Mouse (Mus musculus) intestine, embryonic 16.5 days (tissue): Measurements from ENCODE around the gene St7. TPM values are rescaled to one million over a fixed set of nuclear protein-coding genes. Genes with fewer than 3 reads are reported as not detected.

ENCODE experiments used
- ATAC-seq: fragments of 200-750 bp; cut with Nextera tagmentation; 2 replicates; pipeline ENCODE4 v1.8.0; 2017; ENCODE audit warnings: moderate TSS enrichment, moderate library complexity
- H3K27ac ChIP-seq: fragments of 300-500 bp; sonication (generic); 2 replicates; pipeline ENCODE4 v1.5.1; 2014; ENCODE audit warnings: mild to moderate bottlenecking, low read length
- H3K27me3 ChIP-seq: fragments of 300-500 bp; sonication (generic); replicated peaks from 2 replicates; pipeline ENCODE4 v1.6.1; 2014; ENCODE audit warnings: low read length, control low read depth, mixed read lengths; ENCODE audit not compliant: control insufficient read depth, insufficient read depth
- H3K36me3 ChIP-seq: fragments of 300-500 bp; sonication (generic); 2 replicates; pipeline ENCODE4 v1.6.1; 2014; ENCODE audit warnings: low read length, control low read depth; ENCODE audit not compliant: control insufficient read depth, insufficient read depth
- H3K4me1 ChIP-seq: fragments of 300-500 bp; sonication (generic); 2 replicates; pipeline ENCODE4 v1.6.1; 2014; ENCODE audit warnings: low read length, control low read depth, mixed read lengths; ENCODE audit not compliant: control insufficient read depth, insufficient read depth
- H3K4me2 ChIP-seq: fragments of 300-500 bp; sonication (generic); 2 replicates; pipeline ENCODE4 v1.6.1; 2014; ENCODE audit warnings: low read depth, low read length, control low read depth
- H3K4me3 ChIP-seq: fragments of 300-500 bp; sonication (generic); 2 replicates; pipeline ENCODE4 v1.5.1; 2014; ENCODE audit warnings: mild to moderate bottlenecking, low read length
- H3K9ac ChIP-seq: fragments of 300-500 bp; sonication (generic); 2 replicates; pipeline ENCODE4 v1.6.1; 2014; ENCODE audit warnings: low read depth, low read length
- H3K9me3 ChIP-seq: fragments of 300-500 bp; sonication (generic); 2 replicates; pipeline ENCODE4 v1.6.1; 2016; ENCODE audit warnings: low read length, control low read depth; ENCODE audit not compliant: control insufficient read depth
- WGBS: fragments of 180-500 bp; shearing (Covaris S2); extraction: QIAGEN DNeasy Blood & Tissue Kit; methylation state at CpG from one replicate; pipeline ENCODE4 v1.1.7; 2014; 5-methylcytosine and 5-hydroxymethylcytosine counted together
- polyA plus RNA-seq: library from polyadenylated mRNA; unstranded; fragments of >200 nt; fragmentation: Nextera tagmentation; extraction: Ambion mirVana; gene quantifications from 2 replicates; pipeline ENCODE4 v1.2.1, GENCODE M21; 2015

The St7 gene
- polyA plus RNA-seq, 1 experiment from 2014 or later = 20.5 TPM

- Histone ChIP-seq H3K36me3 (no peaks in the 10 kb centered on the region), H3K27me3 (no peaks in the 10 kb centered on the region), H3K4me3 (no peak overlapping the region), H3K9me3 (no peaks in the 10 kb centered on the region), H3K4me1 (no peaks in the 10 kb centered on the region), H3K9ac (no peak overlapping the region), H3K27ac (no peak overlapping the region), H3K4me2 (no peak overlapping the region)
- WGBS = 87% methylated on average over 3 of the region's 3 CpGs
- no peak for ATAC-seq
Measured at GRCm38 (mm10) chr6:17876023-17876613, 183.4 kb downstream of the St7 start.

GRCm38 (mm10) chr6:17876670-17877179, 184.0 kb downstream of the St7 start:
- H3K27me3 ChIP-seq = no peaks in the 10 kb centered on the region
- H3K4me3 ChIP-seq = no peak overlapping the region
- no peak for ATAC-seq
- H3K9me3 ChIP-seq = no peaks in the 10 kb centered on the region
- no peak overlapping the region for H3K9ac ChIP-seq
- no peaks in the 10 kb centered on the region for H3K36me3 ChIP-seq
- H3K4me2 ChIP-seq = no peak overlapping the region
- 76% methylated on average over 7 of the region's 7 CpGs for WGBS
- H3K27ac ChIP-seq = no peak overlapping the region
- no peaks in the 10 kb centered on the region for H3K4me1 ChIP-seq

GRCm38 (mm10) chr6:17882943-17883342, 190.2 kb downstream of the St7 start:
- no peaks in the 10 kb centered on the region for H3K4me1 ChIP-seq
- no peak overlapping the region for H3K9ac ChIP-seq
- peak; percentile 98 for ATAC-seq
- no peaks in the 10 kb centered on the region for H3K36me3 ChIP-seq
- H3K27ac ChIP-seq = no peak overlapping the region
- no peaks in the 10 kb centered on the region for H3K9me3 ChIP-seq
- no peak overlapping the region for H3K4me3 ChIP-seq
- no peaks in the 10 kb centered on the region for H3K27me3 ChIP-seq
- H3K4me2 ChIP-seq = no peak overlapping the region

GRCm38 (mm10) chr6:17887765-17888164, 195.0 kb downstream of the St7 start:
- Histone ChIP-seq H3K27me3 (no peaks in the 10 kb centered on the region), H3K27ac (no peak overlapping the region), H3K4me2 (no peak overlapping the region), H3K9me3 (no peaks in the 10 kb centered on the region), H3K36me3 (no peaks in the 10 kb centered on the region), H3K4me3 (no peak overlapping the region), H3K4me1 (no peaks in the 10 kb centered on the region), H3K9ac (no peak overlapping the region)
- no peak for ATAC-seq
- 93% methylated on average over 6 of the region's 6 CpGs for WGBS

GRCm38 (mm10) chr6:17895562-17895961, 202.8 kb downstream of the St7 start:
- 97% methylated on average over 3 of the region's 3 CpGs for WGBS
- ATAC-seq = no peak
- H3K4me3 ChIP-seq = no peak overlapping the region
- no peak overlapping the region for H3K9ac ChIP-seq
- H3K9me3 ChIP-seq = no peaks in the 10 kb centered on the region
- H3K36me3 ChIP-seq = no peaks in the 10 kb centered on the region
- H3K27me3 ChIP-seq = no peaks in the 10 kb centered on the region
- H3K4me2 ChIP-seq = no peak overlapping the region
- H3K27ac ChIP-seq = no peak overlapping the region
- H3K4me1 ChIP-seq = no peaks in the 10 kb centered on the region

- no peak for ATAC-seq
- Histone ChIP-seq H3K27me3 (no peaks in the 10 kb centered on the region), H3K9me3 (no peaks in the 10 kb centered on the region), H3K4me3 (no peak overlapping the region), H3K9ac (no peak overlapping the region), H3K4me2 (no peak overlapping the region), H3K36me3 (no peaks in the 10 kb centered on the region), H3K4me1 (no peaks in the 10 kb centered on the region), H3K27ac (no peak overlapping the region)
- 56% methylated on average over 1 of the region's 1 CpGs for WGBS
Measured at GRCm38 (mm10) chr6:17898539-17898938, 205.8 kb downstream of the St7 start.

GRCm38 (mm10) chr6:17903355-17903754, 210.6 kb downstream of the St7 start:
- Histone ChIP-seq H3K27ac (no peak overlapping the region), H3K27me3 (no peaks in the 10 kb centered on the region), H3K9ac (no peak overlapping the region), H3K4me2 (no peak overlapping the region), H3K4me3 (no peak overlapping the region), H3K9me3 (no peaks in the 10 kb centered on the region), H3K36me3 (no peaks in the 10 kb centered on the region), H3K4me1 (peaks cover 10% of the 10 kb centered on the region)
- no peak for ATAC-seq
- 64% methylated on average over 3 of the region's 3 CpGs for WGBS

- H3K27ac ChIP-seq = no peak overlapping the region
- no peak overlapping the region for H3K9ac ChIP-seq
- ATAC-seq = no peak
- H3K4me2 ChIP-seq = no peak overlapping the region
- peaks cover 10% of the 10 kb centered on the region for H3K4me1 ChIP-seq
- WGBS = 75% methylated on average over 3 of the region's 3 CpGs
- H3K27me3 ChIP-seq = no peaks in the 10 kb centered on the region
- H3K36me3 ChIP-seq = no peaks in the 10 kb centered on the region
- H3K4me3 ChIP-seq = no peak overlapping the region
- no peaks in the 10 kb centered on the region for H3K9me3 ChIP-seq
Measured at GRCm38 (mm10) chr6:17905776-17906175, 213.0 kb downstream of the St7 start.

GRCm38 (mm10) chr6:17906289-17906688, 213.6 kb downstream of the St7 start:
- Histone ChIP-seq H3K9ac (no peak overlapping the region), H3K9me3 (no peaks in the 10 kb centered on the region), H3K4me3 (no peak overlapping the region), H3K27me3 (no peaks in the 10 kb centered on the region), H3K36me3 (no peaks in the 10 kb centered on the region), H3K4me1 (peaks cover 10% of the 10 kb centered on the region), H3K4me2 (no peak overlapping the region), H3K27ac (no peak overlapping the region)
- ATAC-seq = no peak
- 32% methylated on average over 6 of the region's 6 CpGs for WGBS

GRCm38 (mm10) chr6:17912312-17912711, 219.6 kb downstream of the St7 start:
- Histone ChIP-seq H3K4me2 (no peak overlapping the region), H3K4me3 (no peak overlapping the region), H3K9ac (no peak overlapping the region), H3K27me3 (no peaks in the 10 kb centered on the region), H3K27ac (no peak overlapping the region), H3K9me3 (no peaks in the 10 kb centered on the region), H3K36me3 (no peaks in the 10 kb centered on the region), H3K4me1 (no peaks in the 10 kb centered on the region)
- 76% methylated on average over 6 of the region's 6 CpGs for WGBS
- no peak for ATAC-seq
